Mouse (Mus musculus) ES-E14 (cell line): ENCODE measurements around the gene Robo2. TPM values are rescaled to one million over a fixed set of nuclear protein-coding genes. Genes with fewer than 3 reads are reported as not detected.

Experiments used
- DNase-seq: peaks from one replicate; pipeline ENCODE4 v3.0.0-alpha.2; 2013; ENCODE audit warnings: low read depth, low spot score
- H3K27ac ChIP-seq: 2 replicates; pipeline ENCODE4 v1.5.1; 2012; ENCODE audit warnings: low read depth, mild to moderate bottlenecking, low read length, moderate library complexity, mixed read lengths; ENCODE audit not compliant: poor library complexity, insufficient read depth, severe bottlenecking
- H3K36me3 ChIP-seq: 2 replicates; pipeline ENCODE4 v1.6.1; 2012; ENCODE audit warnings: mild to moderate bottlenecking, low read length, moderate library complexity, mixed read lengths; ENCODE audit not compliant: control insufficient read depth, poor library complexity, insufficient read depth, severe bottlenecking
- H3K4me1 ChIP-seq, 2 experiments: fragments of 150-350 bp in 1 of 2; sonication (generic) in 1 of 2; 2 replicates each; pipeline ENCODE4 v1.6.1; 2012; ENCODE audit warnings: low read length in 2 of 2, mild to moderate bottlenecking in 1 of 2, mixed read lengths in 1 of 2; ENCODE audit not compliant: control insufficient read depth in 2 of 2, insufficient read depth in 2 of 2, poor library complexity in 1 of 2
- H3K4me3 ChIP-seq, 2 experiments: fragments of 150-350 bp in 1 of 2; sonication (generic) in 1 of 2; 2 replicates each; pipeline ENCODE4 v1.5.1; 2012; ENCODE audit warnings: low read length in 2 of 2, low read depth in 1 of 2, mild to moderate bottlenecking in 1 of 2, mixed read lengths in 1 of 2; ENCODE audit not compliant: insufficient read depth in 1 of 2, poor library complexity in 1 of 2, severe bottlenecking in 1 of 2
- H3K9ac ChIP-seq: 2 replicates; pipeline ENCODE4 v1.6.1; 2012; ENCODE audit warnings: low read depth, mild to moderate bottlenecking, low read length, mixed read lengths; ENCODE audit not compliant: poor library complexity, insufficient read depth, severe bottlenecking
- H3K9me3 ChIP-seq: fragments of 150-350 bp; sonication (generic); 2 replicates; pipeline ENCODE4 v1.6.1; 2012; ENCODE audit warnings: low read depth, mild to moderate bottlenecking, low read length; ENCODE audit not compliant: control insufficient read depth, insufficient read depth
- CHD2 ChIP-seq: IDR thresholded peaks from 2 replicates; pipeline ENCODE4 v1.6.1; 2014; ENCODE audit warnings: mild to moderate bottlenecking, low read depth, low read length, inconsistent platforms
- HCFC1 ChIP-seq: IDR thresholded peaks from 2 replicates; pipeline ENCODE4 v1.6.1; 2012; ENCODE audit warnings: low read length, inconsistent platforms, borderline replicate concordance; ENCODE audit not compliant: insufficient read depth
- MAFK ChIP-seq: IDR thresholded peaks from 2 replicates; pipeline ENCODE4 v1.6.1; 2014; ENCODE audit warnings: mild to moderate bottlenecking, low read depth, low read length, inconsistent platforms; ENCODE audit not compliant: insufficient read depth
- ZC3H11A ChIP-seq: IDR thresholded peaks from 2 replicates; pipeline ENCODE4 v1.6.1; 2012; ENCODE audit warnings: low read depth, mild to moderate bottlenecking, inconsistent platforms, low read length, borderline replicate concordance
- ZNF384 ChIP-seq: IDR thresholded peaks from 2 replicates; pipeline ENCODE4 v1.6.1; 2012; ENCODE audit warnings: low read depth, low read length, inconsistent platforms
- in situ Hi-C, 2 experiments: fragments of 600-800 bp; cut with MboI; formaldehyde crosslinking; loops; one replicate each; pipeline ENCODE4 v1.15.1; 2025; ENCODE audit warnings: low sequenced_read_pairs in 2 of 2, inconsistent platforms in 1 of 2; ENCODE audit not compliant: unreplicated experiment in 2 of 2
- total RNA-seq: library from RNA; depleted of rRNA; stranded (reverse); fragments of 300-350 nt; gene quantifications from 2 replicates; pipeline ENCODE4 v1.2.3, GENCODE M21; 2012

The Robo2 gene
- total RNA-seq, 1 experiment, result 5.5 TPM

DNA sequence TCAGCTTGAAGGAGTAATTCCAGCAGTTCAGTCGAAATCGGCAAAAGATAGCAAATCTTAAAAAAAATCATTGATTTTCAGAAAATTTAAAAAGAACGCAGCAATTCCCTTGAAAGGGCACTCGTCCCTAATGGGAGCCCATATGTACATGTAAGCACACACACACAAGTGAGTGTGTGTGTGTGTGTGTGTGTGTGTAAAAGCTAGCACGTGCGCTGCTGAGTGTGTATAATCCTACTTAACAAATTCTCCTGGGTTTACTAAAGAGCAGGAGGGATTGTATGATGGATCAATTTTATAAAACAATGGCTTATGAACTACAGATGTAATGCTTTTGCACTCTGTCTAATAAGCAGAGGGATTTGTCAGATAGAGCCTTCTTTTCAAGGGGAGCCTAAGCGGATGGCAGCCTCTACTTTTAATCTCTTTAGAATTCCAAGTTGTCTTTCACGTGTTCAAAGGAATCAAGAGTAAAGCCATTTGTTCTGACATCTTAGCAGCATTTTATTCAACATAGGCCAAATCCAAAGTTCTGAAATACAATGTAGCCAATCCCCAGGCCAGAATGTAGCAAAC lies 218.6 kb downstream of the Robo2 start:
- Histone ChIP-seq H3K4me3 (no peak overlapping the region), H3K4me1 (no peaks in the 10 kb centered on the region), H3K36me3 (no peaks in the 10 kb centered on the region), H3K9ac (no peak overlapping the region), H3K27ac (no peak overlapping the region), H3K9me3 (no peaks in the 10 kb centered on the region)
- no peak for DNase-seq
- in situ Hi-C loops, result no loop called here
- TF ChIP-seq MAFK (no peak), HCFC1 (no peak), ZNF384 (no peak), ZC3H11A (no peak), CHD2 (no peak)

DNA sequence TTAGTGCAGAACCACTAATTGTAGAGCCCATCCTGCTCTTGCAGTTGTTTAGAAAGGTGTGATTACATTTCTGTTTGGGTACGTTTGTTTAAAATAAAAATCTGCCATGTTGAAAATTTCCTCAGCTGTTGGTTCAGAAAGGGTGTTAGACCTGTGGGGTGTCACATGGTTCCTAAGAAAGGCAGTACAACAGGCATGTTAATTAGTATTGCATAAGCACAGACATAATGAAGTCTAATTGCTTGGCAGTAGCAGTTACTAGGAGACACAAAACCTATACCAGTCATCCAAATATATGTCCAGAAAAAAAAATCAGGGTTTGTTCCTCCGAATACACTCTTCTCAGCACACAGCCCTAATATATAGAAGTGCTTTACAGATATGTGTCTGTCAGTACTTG lies 220.0 kb downstream of the Robo2 start:
- DNase-seq, result no peak
- no peak overlapping the region for H3K4me3 ChIP-seq
- H3K27ac ChIP-seq, result no peak overlapping the region
- no peaks in the 10 kb centered on the region for H3K4me1 ChIP-seq
- no peak overlapping the region for H3K9ac ChIP-seq
- no peaks in the 10 kb centered on the region for H3K36me3 ChIP-seq
- TF ChIP-seq ZNF384 (no peak), HCFC1 (no peak), CHD2 (no peak), MAFK (no peak), ZC3H11A (no peak)
- H3K9me3 ChIP-seq, result no peaks in the 10 kb centered on the region
- in situ Hi-C loops, result no loop called here

DNA sequence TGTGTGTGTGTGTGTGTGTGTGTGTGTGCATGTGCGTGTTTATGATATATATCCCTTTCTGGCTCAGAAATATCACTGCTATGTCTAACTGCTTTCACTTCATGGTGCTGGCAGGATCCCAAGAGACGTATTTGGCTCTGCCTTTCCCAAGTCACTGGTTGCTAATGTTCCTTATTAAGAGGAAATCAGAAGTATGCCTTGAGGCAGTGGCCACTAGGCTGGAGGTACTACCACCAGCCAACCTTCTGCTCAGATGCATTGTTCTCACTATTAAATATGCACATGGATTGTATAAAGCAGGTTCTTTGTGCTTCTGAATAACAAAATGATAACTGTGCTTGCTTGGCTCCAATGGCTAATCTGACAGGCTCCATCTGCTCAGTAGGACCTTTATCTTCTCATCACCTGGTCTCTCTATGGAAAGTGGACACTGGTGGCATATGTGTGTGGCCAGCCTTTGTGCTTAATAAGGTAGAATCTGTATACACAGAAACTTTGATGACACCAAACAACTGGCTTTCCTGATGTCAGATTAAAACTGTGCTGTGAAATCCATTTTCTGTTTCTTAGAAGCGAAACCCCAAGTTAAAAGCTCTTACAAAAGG lies 229.0 kb downstream of the Robo2 start:
- H3K36me3 ChIP-seq, result no peaks in the 10 kb centered on the region
- H3K27ac ChIP-seq, result no peak overlapping the region
- H3K4me3 ChIP-seq, result no peak overlapping the region
- TF ChIP-seq ZC3H11A (no peak), ZNF384 (no peak), MAFK (no peak), HCFC1 (no peak), CHD2 (no peak)
- no peaks in the 10 kb centered on the region for H3K9me3 ChIP-seq
- H3K4me1 ChIP-seq, result no peaks in the 10 kb centered on the region
- in situ Hi-C loops, result no loop called here
- no peak overlapping the region for H3K9ac ChIP-seq
- no peak for DNase-seq

DNA sequence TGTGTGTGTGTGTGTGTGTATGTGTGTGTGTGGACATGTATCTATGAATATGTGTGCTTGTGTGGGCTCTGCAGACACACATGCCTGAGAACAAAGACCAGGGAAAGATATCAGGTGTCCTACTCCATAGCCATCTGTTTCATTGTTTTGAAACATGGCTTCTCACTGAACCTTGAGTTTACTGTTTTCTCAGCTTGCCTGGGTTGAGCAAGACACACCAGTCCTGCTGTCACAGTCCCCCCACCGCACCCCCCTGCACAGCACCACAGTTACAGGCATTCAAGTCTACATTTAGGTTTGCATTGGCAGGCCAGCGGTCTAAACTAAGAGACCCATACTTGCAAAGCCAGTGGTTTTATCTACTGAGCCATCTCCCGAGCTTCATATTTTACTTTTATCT lies 239.0 kb downstream of the Robo2 start:
- H3K36me3 ChIP-seq, result no peaks in the 10 kb centered on the region
- TF ChIP-seq HCFC1, result no peak
- TF ChIP-seq MAFK, result no peak
- no peak for TF ChIP-seq ZC3H11A
- no peak for TF ChIP-seq CHD2
- H3K9ac ChIP-seq, result no peak overlapping the region
- no peaks in the 10 kb centered on the region for H3K9me3 ChIP-seq
- H3K4me3 ChIP-seq, result no peak overlapping the region
- no peak for DNase-seq
- H3K4me1 ChIP-seq, result no peaks in the 10 kb centered on the region
- H3K27ac ChIP-seq, result no peak overlapping the region
- in situ Hi-C loops, result no loop called here

DNA sequence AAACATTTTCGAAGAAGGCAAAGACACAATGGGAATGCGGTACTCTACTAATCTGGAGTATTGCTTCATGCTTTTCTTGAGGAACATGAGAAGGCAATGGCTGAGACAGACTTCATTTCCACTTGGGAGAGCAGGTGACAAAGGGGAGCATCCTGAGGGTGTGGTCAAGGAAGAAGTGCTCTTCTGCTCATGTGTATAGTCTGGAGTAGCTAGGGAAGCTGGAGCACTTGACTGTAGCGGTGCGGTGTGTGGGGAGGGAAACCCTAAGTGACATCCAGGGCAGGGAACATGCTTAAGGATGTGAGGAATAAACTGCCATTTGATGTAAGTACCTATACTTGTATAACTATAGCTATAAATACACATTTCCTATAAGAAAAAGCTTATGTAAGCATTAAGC lies 242.0 kb downstream of the Robo2 start:
- H3K9me3 ChIP-seq, result no peaks in the 10 kb centered on the region

More for the DNA sequence above, 242.0 kb downstream of the Robo2 start:
- H3K4me1 ChIP-seq, result no peaks in the 10 kb centered on the region
- no peak overlapping the region for H3K27ac ChIP-seq
- H3K36me3 ChIP-seq, result no peaks in the 10 kb centered on the region; the same call in 1 of the 2 replicates
- TF ChIP-seq HCFC1 (no peak), ZC3H11A (no peak), MAFK (no peak), ZNF384 (no peak), CHD2 (no peak)
- in situ Hi-C loops, result no loop called here
- no peak for DNase-seq
- no peak overlapping the region for H3K4me3 ChIP-seq
- H3K9ac ChIP-seq, result no peak overlapping the region
